Mouse (Mus musculus) left cerebral cortex, adult 8-10 months (tissue): Measurements from ENCODE around the gene Lztr1. TPM values are rescaled to one million over a fixed set of nuclear protein-coding genes. Genes with fewer than 3 reads are reported as not detected.
"Not testable (repeated sequence)": the region's sequence is repeated elsewhere in the genome, so short reads cannot be mapped to it uniquely, and the experiment has no call there.

ENCODE experiments used
- DNase-seq, 2 experiments: peaks; one replicate each; pipeline ENCODE4 v3.0.0; 2022; ENCODE audit warnings: low spot score in 2 of 2
- total RNA-seq, 4 experiments: library from RNA; stranded (reverse); gene quantifications; 2 replicates each; pipeline ENCODE4 v1.2.4; 2022

Lztr1 gene
- total RNA-seq, 4 experiments from 2014 or later: 143 to 180 (median 171) TPM

DNA sequence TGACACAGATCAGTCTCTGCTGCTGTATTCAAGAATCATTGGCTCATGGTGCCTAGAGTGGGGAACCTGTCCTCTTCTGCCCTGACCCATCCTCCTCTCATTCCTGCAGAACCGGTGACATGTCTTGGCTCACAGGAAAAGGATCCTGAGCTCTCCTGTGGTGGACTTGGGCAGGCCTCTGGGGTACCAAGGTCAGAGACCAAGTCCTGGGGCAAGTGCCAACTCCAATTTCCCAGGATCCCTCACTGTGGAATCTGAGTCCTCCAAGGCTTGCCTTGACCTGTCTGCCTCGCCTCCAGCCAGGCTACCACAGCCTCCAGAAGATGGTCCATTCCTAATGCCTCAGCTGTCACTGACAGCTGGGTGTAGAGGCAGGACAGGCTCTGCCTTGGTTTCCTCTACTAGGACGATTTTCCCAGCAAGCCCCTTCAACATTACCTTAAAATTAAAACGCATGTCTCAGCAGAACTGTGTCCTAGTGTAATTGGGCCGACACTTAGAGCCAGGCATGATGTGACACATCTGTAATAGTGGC lies 1.4 kb upstream of the Lztr1 start:
- no peak for DNase-seq

DNA sequence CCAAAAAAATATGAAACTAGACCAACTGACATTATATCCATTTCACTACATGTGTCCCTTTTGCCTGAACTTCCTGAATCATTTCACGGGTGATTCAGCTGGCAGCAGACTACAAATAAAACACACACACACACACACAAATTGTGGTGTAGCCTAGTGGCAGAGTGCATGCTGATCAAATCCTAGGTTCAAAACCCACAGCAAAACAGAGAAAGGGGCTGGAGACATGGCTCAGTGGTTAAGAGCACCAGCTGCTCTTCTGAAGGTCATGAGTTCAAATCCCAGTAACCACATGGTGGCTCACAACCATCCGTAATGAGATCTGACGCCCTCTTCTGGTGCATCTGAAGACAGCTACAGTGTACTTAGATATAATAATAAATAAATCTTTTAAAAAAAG lies 457 bp upstream of the Lztr1 start:
- not testable (repeated sequence) for DNase-seq

DNA sequence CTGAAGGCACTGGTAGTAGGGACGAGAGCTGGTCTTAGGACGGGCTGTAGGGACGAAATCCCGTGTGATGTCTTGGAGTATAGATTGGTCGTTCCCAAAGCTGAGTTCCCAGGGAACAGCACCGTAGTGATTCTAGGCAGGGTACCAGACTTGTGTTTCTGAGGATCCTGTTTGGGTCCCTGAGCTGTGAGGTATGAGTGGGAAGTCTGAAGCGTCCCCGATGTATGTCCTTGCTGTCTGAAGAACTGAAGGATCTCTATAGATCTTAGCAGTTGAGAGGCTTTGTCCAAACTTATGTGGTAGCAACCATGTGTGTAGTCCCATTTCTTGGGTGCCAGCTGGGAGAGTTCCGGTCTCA lies 731 bp downstream of the Lztr1 start:
- no peak for DNase-seq

DNA sequence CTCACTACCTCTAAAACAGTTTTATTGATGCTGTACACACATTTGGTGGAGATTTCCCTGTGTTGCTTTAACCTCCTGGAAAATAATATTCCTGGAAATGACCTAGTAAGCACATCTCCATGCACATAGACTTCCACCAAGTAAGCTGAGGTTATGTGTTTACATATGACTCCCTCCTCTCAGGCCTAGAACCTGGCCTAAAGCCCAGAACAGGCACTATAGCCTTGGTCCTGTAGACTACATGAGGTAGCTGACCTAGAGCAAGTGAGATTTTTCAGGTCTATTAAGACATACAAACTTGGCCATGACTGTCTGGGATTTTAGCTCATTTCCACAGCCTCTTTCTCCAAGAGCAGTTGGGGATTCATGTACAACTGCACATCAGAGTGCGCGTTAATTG lies 1.7 kb downstream of the Lztr1 start:
- no peak for DNase-seq

DNA sequence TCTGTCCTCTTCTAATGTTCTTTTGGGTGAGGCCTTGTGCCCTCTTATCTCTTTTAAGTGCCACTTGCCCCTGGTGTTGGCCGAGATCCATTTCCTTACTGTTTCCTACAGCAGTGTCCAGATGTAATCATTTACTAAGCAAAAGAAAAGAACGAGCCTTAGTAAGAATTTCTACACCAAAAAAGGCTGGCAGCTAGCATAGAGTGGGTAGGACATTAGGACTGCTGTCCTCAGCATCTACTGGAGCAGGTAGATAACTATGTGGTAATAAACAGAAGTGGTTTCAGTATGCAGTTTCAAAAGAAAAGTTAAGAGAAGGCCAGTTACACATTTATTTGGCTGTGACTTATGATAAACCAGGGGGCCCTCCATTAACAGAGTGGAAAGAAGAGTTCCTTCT lies 2.2 kb downstream of the Lztr1 start:
- DNase-seq: no peak

DNA sequence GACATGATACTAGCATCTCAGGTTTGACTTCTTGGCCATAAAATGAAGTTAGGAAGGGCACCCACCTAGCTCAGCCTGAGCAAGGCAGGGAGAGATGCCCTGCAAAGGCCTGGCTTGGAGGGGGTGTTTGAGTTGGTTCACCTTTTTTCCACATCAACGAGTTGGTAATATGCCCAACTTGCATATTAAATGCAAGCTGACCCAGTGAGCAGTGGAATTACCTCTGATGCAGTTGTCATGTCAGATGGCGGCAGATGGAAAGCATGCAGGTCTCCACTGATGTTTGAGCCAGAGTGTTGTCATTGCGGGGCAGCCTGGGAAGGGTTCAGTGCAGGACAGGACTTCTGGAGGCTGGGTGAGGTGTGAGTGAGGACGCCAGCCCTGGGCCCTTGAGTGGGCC lies 2.9 kb downstream of the Lztr1 start:
- DNase-seq: no peak

DNA sequence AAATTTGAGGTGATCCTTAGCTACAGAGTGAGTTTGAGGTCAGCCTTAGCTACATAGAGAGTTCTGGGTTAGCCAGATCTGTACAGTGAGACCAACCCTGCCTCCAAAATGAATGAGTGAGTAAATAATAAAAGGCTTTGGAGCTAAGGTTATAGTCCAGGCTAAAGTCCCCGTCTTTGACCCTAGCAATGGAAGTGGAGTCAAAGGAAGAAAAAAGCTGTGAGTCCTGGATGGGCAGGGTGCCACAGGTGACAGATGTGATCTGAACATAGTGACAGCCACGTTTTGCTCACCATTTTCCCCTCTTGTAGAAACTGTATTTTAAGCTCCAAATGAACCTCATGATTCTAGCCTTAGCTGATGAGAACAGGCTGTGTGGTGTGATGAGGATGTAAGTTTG lies 10.4 kb downstream of the Lztr1 start:
- no peak for DNase-seq

DNA sequence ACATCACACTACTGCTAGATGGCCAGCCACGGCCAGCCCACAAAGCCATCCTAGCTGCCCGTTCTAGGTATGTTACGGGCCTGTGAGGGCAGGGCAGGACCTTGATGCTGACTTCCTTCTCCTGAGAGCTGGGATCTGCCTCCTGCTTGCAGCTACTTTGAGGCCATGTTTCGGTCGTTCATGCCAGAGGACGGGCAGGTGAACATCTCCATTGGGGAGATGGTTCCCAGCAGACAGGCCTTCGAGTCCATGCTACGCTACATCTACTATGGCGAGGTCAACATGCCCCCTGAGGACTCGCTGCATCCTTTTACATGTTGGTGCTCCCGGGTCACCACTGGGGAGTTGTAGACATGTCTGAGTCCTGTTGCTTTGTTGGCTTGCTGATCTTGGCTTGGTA lies 15.7 kb downstream of the Lztr1 start:
- no peak for DNase-seq

DNA sequence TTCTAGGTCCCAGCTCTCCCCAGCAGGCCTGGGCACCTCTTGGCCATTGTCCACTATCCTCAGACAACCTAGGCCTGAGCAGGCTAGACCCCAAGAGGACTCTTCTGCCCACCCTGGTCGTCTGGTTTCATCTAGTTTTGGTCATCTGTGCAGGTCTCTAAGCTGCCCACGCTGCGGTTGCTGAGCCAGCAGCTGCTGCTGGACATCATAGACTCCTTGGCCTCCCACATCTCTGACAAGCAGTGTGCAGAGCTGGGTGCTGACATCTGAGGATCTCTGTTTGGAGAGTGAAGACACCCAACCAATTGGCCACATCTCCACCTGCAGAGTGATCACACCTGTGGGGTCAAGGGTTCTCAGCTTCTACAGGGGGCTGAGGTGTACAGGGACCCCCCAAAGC lies 17.0 kb downstream of the Lztr1 start:
- no peak for DNase-seq

DNA sequence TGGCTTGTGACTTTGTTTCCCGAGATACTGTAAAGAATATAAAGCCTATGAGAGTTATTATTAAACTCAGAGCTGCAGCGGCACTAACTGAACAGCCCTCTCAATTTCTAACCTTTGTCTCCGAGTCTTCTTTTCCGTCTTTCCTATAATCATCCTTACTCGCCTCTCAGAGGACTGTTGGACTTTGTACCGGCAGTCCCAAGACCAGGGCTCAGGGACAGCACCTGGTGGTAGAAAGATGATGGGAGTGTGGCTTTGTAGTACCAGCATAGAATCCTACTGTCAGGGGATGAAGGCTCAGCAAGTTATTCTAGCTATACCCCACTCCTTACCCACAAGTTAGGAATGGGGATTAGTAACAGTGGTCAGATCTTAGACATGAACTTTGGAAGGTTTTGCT lies 17.7 kb downstream of the Lztr1 start:
- DNase-seq: no peak

DNA sequence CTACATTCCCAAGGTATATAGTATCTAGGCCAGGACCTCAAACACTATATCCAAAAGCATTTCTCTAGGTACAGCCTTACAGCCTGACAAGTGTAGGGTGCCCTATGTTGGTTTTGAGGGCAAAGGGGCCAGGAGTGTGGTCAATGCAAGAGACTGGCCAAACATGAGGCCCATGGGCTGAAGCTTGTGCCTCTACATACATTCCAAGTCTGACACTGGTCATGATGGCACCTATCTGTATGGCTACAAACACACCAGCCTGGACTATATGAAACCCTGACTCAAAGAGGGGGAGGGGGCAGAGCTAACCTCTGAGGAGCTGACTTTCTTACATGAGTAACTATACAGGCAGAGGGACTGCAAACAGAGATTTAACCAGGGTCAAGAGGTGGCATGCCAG lies 19.1 kb downstream of the Lztr1 start:
- no peak for DNase-seq

DNA sequence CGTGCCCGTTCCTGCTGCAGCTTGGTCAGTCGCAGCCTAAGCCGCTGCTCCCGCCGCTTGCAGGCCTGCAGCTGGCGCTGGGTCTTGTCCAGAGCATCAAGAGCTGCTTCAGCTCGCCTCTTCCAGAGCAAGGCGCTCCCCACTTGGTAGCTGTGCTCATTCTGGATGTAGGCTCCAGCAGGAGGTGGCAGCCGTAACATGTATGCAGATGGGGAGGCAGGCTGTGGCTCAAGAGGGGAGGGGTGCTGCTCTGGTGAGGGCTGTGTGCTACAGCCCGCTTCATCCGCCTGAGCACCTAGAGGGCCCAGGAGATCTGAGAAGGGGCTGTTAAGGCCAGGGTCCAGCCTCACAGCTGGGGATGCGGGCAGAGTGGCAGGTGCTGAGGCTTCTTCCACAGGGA lies 19.8 kb downstream of the Lztr1 start:
- DNase-seq: no peak

DNA sequence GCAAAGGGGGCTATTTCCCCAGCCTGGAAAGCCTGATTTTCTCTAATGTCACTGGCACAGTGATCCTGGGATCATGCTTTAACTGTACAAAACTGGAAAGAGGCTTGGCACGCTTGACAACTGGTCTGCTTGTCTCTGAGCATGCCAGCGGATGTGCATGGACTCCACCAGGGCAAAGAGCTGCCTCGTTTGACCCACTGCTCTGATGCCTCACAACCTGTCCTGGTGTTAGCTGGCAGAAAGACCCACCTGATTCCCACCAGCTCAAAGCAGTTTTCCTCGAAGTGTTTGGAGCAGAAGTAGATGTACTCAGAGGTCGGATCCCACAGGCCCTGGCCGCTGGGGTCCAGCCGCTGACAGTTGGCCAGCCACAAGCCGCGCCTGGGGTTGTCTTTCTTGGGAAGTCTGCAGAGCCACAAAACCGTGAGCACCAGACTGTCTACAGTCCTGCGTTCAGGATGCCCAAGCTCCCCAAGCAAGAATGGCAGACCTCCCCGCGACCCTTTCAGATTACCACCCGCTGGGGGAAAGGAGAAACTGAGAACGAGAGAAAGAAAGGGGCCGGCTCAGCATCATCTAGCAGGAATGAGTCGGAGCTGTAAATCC lies 21.6 kb downstream of the Lztr1 start:
- DNase-seq: no peak

DNA sequence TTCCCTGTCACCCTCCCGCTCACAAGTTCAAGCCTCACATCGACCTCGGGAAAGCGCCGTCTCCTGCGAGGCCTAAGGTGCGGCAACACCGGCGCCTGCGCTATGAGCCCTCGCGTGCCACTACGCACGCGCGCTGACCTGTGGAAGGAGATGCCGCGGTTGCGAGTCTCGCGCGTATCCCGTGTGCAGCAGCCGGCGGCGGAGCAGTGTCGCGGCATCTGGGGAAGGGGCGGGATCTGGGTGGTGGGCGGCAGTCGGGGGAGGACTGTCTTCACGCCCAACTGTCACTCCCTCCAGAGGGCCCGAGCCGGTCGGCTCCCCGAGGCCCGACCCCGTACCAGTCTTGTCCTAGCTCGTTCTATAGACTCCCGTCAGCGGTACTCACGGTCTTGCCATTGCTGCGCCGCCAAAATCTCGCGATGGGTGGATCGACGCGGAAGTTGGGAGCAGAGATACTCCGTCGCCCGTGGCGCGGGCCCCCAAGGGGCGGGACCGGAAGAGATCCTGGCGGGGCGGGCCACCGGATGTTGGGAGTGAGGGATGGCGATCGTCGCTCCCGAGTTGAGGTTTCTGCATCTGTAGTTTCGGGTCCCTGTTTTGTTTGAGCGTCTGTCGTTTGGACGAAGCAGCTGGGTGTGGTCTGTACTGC lies 22.3 kb downstream of the Lztr1 start, which contains the start of gene Thap7:
TSS of gene Thap7 (minus strand) at position 497 of the 649 bp plus-strand sequence.
- DNase-seq: peak; percentile 93 to 94

DNA sequence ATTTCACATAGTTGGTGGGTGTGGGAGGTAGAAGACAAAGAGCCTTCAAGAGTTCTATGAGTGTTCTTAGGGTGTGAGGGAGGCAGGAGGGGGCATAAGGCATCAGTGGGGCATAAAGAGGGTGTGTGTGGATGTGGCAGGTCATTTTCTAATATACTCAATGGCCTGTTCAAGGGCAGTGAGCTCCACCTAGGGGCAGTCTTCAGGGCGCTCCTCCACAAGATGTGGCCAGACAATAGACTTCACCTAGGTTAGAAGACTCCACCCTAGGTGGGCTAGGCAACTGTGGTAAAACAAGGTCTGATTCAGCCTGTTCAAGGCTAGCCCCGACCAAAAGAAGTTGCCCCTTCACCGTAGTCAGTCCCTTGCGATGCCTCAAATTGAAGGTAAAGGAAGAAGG lies 23.8 kb downstream of the Lztr1 start:
- no peak for DNase-seq

DNA sequence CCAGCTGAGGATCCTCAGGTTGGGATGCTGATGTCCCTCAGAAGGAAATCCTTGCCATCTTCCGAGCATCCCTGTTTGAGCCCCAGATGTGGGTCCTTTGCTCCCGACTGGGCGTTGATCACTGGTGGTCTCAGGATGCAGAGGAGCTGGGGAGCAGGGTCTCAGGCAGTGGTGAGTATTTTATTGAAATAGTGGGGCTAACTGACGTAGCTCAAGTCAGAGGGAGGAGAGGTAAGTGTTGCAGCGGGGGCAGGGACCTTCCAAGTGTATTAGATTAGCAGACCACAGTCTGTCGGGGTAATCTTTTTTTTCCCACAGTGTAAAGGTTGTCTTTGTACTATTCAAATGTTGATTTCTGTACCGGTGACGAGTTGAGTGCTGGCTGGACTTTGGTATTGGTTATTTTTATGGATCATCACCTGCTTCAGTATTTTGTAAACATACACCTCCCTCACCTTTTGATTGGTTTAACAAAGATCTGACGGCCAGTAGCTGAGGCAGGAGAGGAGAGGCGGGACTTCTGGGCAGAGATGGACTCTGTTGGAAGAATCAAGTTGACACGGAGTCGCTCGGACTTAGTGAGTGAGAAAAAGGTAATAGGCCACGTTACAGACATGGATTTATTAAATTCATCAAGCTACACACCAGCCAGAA lies 24.3 kb downstream of the Lztr1 start:
- DNase-seq: no peak

DNA sequence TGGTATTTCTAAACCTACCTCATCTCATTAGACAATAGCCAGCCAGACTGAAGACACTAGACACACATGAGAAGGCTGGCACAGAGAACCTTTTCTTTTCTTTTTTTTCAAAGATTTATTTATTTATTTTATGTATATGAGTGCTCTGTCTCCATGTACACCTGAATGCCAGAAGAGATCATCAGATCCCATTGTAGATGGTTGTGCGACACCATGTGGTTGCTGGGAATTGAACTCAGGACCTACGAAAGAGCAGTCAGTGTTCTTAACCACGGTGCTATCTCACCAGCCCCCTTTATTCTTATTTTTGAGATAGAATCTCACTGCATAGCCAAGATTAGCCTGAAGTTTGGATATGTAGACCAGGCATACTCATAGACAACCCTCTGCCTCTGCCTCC lies 28.1 kb downstream of the Lztr1 start:
- no peak for DNase-seq

DNA sequence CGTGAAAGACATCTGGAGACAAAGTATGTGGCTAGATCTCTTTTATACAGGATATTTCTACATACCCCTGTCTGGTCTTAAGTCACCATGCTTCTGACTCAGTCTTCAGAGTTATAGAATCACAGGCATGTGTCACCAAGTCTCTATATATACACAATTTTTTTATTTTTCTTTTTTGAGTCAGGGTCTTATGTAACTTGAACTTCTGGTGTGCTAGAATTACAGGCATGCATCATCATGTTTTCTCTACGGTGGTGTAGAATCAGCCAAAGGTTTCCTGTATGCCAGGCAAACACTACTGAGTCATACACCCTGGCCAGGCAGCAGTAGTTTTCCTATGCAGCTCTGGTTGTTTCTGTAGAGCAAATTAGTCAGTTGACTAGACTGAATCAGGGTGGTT lies 34.1 kb downstream of the Lztr1 start:
- no peak for DNase-seq

DNA sequence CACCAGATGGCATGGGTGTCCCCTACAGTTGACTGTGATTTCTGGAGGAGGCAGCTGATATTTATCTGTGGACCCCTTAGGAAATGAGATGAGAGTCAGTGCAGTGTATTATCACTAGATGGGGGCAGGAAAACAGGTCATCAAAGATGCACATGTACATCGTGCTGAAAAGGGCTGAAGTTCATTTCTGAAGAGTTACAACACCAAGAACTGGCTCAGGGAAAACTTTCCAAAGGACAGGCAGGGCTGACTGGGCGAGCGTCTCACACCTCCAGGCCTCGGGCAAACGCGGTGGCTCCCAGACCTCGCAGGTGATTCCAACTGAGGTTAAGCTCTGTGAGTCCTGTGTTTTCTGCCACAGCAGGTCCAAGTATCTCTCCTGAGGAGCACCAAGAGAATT lies 44.3 kb downstream of the Lztr1 start:
- DNase-seq: no peak

DNA sequence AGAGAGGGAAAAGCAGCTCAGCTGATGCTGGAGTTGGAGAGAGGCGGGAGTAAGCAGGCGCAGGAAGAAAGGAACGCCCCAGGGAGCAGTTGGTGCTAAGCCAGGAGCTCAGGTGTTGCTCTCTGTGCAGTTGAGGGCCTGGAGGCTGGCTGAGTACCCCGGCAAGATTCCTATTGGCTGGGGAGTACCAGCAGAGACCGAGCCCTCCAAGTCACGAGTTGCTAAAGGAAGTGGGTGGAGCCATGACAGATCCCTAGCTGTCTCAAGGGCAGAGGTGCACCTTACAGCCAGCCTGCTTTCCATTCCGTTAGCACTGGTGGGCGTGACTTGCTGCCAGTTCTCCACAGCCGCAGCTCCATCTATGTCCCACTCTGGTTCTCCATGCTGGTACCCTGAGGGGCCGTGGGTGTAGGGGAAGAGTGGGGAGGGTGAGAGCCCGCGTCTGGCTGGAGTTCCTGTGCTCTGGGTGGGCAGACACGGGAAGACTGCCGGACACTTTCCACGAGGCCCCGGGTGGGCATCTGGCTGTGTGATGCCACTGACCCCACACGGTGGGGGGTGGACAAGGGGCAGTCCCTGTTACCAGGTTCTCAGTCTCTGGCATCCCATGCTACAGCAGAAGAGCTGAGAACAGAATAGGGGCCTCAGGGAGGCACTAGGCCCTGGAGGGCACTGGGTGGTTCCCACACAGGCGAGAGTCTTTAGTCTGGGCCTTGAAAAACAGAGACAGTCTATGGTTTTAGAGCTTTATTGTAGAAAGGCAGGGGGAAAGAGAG lies 45.6 kb downstream of the Lztr1 start:
- peak in 1 of 2 experiments; percentile 56 for DNase-seq

DNA sequence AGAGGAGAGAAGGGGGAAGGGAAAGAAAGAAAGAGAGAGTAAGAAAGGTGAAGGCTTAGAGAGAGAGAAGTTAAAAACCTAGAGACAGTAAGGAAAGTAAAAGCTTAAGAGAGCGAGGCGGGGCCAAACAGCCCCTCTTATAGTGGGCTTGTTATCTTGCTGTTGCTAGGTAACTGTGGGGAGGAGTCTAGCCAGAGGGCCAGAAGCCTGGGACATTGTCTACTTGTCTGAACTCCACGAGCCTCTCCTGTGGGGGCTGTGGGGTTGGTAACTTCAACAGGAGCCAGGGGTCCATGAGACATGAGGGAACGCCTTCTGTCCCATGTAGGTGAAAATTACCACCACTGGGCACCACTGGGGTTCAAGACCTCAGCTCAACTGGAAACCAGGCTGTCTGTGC lies 46.2 kb downstream of the Lztr1 start:
- not testable (repeated sequence) for DNase-seq

DNA sequence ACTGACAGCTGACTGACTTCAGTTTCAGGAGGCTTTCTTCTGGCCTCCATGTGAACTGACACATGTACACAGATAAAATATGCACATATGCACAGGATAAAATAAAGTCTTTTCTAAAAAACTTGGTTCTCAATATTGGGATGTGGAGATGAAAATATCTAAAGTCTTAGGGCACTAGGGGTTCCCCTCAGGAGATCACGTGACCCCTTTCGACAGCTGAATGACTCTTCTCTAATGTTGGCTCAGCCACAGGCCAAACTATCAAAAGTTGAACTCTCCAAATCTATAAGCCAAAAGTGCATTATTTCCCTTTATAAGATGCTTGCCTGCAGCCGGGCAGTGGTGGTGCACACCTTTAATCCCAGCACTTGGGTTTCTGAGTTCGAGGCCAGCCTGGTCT lies 47.7 kb downstream of the Lztr1 start:
- DNase-seq: no peak
